Comparison of ENCODE assay signal across 13 mouse cellular contexts in the genomic region with DNA sequence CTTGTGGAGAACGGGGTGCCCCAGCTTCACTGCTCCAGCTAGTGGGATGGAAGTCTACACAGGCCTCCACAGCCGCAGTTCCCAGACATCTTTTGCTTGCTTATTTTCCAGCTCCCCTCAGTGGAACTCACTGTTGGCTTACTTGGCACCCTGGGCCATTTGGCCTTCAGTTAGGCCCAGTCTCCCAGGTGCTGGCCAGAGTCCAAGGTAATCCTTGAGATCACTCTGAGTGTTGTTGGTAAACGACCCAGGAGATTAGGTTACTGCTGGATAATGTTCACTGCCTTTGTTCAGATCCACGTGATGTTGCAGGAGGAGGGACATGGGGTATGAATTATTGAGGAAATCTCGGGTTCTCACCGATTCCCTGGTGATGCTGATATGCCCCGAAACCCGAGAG. TPM values are rescaled to one million over a fixed set of nuclear protein-coding genes. Genes with fewer than 3 reads are reported as not detected.
A peak's percentile ranks its signal among the peaks of the same experiment; 100 is the strongest.
DNase-seq lines count a peak whose midpoint lies in the region; ATAC-seq and TF ChIP-seq lines count a peak whose summit lies in the region.
"Had no signal": no experiment of that assay in that cellular context is flagged by ENCODE, and none has a peak within 500 bp of the region (broad histone marks: within the 10 kb centered on the region; RNA-seq: fewer than 3 reads in every experiment).

No protein-coding gene starts in this region.

- 0 out of 2 replicates have a peak, but pooled peaks have one; percentile 27 for ATAC-seq in kidney, embryonic 15.5 days (replicated peaks; ENCODE audit: low FRiP score)

- peaks cover 6% of the 10 kb centered on the region for H3K9me3 ChIP-seq in kidney, embryonic 15.5 days (replicated peaks)
- H3K9me3 ChIP-seq: liver, embryonic 13.5 days had no signal

- H3K4me3 ChIP-seq in kidney, adult 2 months (ENCODE audit: insufficient read depth, low read depth, low read length) = no peak overlapping the region
- no peak overlapping the region for H3K4me3 ChIP-seq in kidney, embryonic 15.5 days (replicated peaks)
- H3K4me3 ChIP-seq: hindbrain, embryonic 13.5 days; liver, embryonic 13.5 days; midbrain, embryonic 12.5 days had no signal

- TF ChIP-seq CTCF in kidney, adult 2 months (conservative IDR thresholded peaks at IDR 0.05; ENCODE audit: insufficient read depth, insufficient read length, low read depth, low read length) = no peak

- WGBS in kidney, adult 2 months = 52% methylated on average over 8 of the region's 8 CpGs
- WGBS in kidney, embryonic 15.5 days = 49% methylated on average over 8 of the region's 8 CpGs

- no peak overlapping the region for H3K4me2 ChIP-seq in kidney, embryonic 15.5 days
- H3K4me2 ChIP-seq: heart, embryonic 11.5 days; hindbrain, embryonic 13.5 days; liver, embryonic 13.5 days; midbrain, embryonic 12.5 days had no signal

- H3K36me3 ChIP-seq in kidney, adult 2 months (ENCODE audit: control insufficient read depth, insufficient read depth, low read length) = no peaks in the 10 kb centered on the region
- no peaks in the 10 kb centered on the region for H3K36me3 ChIP-seq in kidney, embryonic 15.5 days
- H3K36me3 ChIP-seq: hindbrain, embryonic 13.5 days; liver, embryonic 13.5 days; midbrain, embryonic 12.5 days had no signal

- peak; percentile 72 for DNase-seq in kidney, adult 2 months
- no peak for DNase-seq in kidney, adult 11 months
- peak; percentile 47 for DNase-seq in adrenal gland, adult 8-10 months
- DNase-seq in lung, postnatal 25 days (ENCODE audit: low spot score) = peak; percentile 55
- DNase-seq in frontal cortex, postnatal 10 days (ENCODE audit: low spot score in 2 of 2) = no peak
- no peak for DNase-seq in left cerebral cortex, adult 11 months (ENCODE audit: low spot score)
- DNase-seq in cerebellum, postnatal 25 days = no peak
- DNase-seq: liver, embryonic 13.5 days; thymus, postnatal 25 days had no signal

- no peak overlapping the region for H3K27ac ChIP-seq in kidney, adult 2 months (ENCODE audit: insufficient read depth, low read depth, low read length)
- H3K27ac ChIP-seq in kidney, embryonic 15.5 days = 0 out of 2 replicates have a peak overlapping the region, but pooled peaks have one; percentile 18
- H3K27ac ChIP-seq: hindbrain, embryonic 13.5 days; liver, embryonic 13.5 days; midbrain, embryonic 12.5 days had no signal

- no peak overlapping the region for H3K9ac ChIP-seq in kidney, embryonic 15.5 days
- H3K9ac ChIP-seq: hindbrain, embryonic 13.5 days; liver, embryonic 13.5 days; midbrain, embryonic 12.5 days had no signal

- H3K27me3 ChIP-seq in kidney, adult 2 months (replicated peaks; ENCODE audit: control insufficient read depth, insufficient read depth, low read length) = no peaks in the 10 kb centered on the region
- no peaks in the 10 kb centered on the region for H3K27me3 ChIP-seq in kidney, embryonic 15.5 days
- H3K27me3 ChIP-seq: hindbrain, embryonic 13.5 days; liver, embryonic 13.5 days; midbrain, embryonic 12.5 days had no signal

- H3K4me1 ChIP-seq in kidney, adult 2 months (ENCODE audit: control insufficient read depth, insufficient read depth, low read length) = no peaks in the 10 kb centered on the region
- H3K4me1 ChIP-seq in kidney, embryonic 15.5 days = peaks cover 16% of the 10 kb centered on the region
- H3K4me1 ChIP-seq: hindbrain, embryonic 13.5 days; midbrain, embryonic 12.5 days had no signal

- no peak for TF ChIP-seq POLR2A in kidney, adult 2 months (IDR thresholded peaks at IDR 0.05; ENCODE audit: low read depth, low read length)

RNA-seq across cellular contexts. Expression of gene Nek2, which starts 28.3 kb away (rescaled TPM):
- polyA plus RNA-seq in kidney, adult 2 months (2012; rRNA removed) = 0.47 and 0.52 TPM in 2 replicates
- total RNA-seq in adrenal gland, adult 8-10 months (2022) = 1 to 10 TPM in 3 of 4 experiments, under 1 TPM in 1; 0.92 to 4.7 (median 1.5) TPM
- 44.5 and 45.1 TPM in 2 replicates for polyA plus RNA-seq in kidney, embryonic 15.5 days (2015; fragmentation: Nextera tagmentation; extraction: Ambion mirVana)

Comparison
In these comparisons a context has a peak if more than half of its experiments do, and no peak if none do; other contexts are left out.
1. DNase-seq: peak in kidney, adult 2 months (single experiment), adrenal gland, adult 8-10 months (single experiment) and lung, postnatal 25 days (single experiment); none in kidney, adult 11 months (single experiment), frontal cortex, postnatal 10 days (0 of 2), left cerebral cortex, adult 11 months (single experiment) and cerebellum, postnatal 25 days (0 of 2).
2. RNA of gene Nek2, which starts 28.3 kb away (polyA plus RNA-seq): 44.5 to 45.1 TPM in kidney, embryonic 15.5 days; 0.47 to 0.52 TPM in kidney, adult 2 months; every median in the first group is over 10 times any median in the second.